Mouse (Mus musculus): ENCODE results near the gene Tcea3.

Gene Tcea3

DNA sequence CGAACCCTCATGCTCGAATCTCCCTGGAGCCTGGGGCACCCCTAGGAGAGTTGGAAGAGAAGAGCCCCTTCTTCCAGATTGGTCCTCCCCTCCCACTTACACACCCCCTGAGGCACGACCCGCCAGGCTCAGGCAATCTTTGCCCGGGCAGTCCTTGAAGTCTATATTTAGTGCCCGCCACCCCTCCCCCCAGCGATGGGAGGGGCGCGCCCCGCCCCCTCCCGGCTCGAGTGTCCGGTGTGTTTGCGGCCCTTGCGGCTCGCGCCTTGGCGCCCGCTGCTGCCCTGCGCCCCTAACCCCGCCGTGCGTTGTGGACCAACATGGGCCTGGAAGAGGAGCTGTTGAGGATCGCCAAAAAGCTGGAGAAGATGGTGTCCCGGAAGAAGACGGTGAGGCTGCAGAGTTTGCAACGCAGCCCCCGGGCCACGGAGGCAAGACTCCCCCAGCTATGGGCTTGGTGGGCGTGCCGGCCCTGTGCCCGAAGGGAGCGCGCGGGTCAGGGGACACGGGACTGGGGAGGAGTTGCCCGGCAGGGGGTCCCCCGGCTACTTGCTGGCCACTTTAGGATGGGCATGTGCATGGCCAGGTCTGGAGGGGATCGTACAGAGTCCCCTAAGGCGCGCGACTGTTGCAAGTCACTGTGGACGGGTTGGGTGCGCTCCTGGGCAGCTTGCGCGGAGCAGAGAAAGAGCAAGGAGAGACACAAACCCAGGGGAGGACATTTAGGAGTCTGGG is at the start of gene Tcea3:
Gene Tcea3, plus strand, starts transcription at position 1 of the 735 bp plus-strand sequence.
- WGBS: under 1% methylated on average over 46 of the region's 46 CpGs

DNA sequence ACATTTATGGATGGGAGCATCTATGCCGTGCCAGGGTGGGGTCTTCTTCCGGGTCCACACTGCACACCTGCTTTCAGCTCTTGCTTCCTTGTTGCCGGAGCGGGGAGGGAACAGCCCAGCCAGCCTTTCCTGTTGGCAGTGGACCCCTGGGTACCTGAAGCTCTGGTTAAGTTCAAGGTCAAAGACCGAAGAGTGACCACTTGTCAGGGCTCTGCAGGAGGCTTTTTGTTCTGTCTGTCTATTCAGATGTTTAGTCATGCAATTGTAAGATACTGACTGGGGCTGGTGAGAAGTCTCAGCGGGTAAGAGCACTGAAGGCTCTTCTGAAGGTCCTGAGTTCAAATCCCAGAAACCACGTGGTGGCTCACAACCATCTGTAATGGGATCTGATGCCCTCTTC is 48.7 kb upstream of the Tcea3 start:
- 83% methylated on average over 7 of the region's 7 CpGs for WGBS

DNA sequence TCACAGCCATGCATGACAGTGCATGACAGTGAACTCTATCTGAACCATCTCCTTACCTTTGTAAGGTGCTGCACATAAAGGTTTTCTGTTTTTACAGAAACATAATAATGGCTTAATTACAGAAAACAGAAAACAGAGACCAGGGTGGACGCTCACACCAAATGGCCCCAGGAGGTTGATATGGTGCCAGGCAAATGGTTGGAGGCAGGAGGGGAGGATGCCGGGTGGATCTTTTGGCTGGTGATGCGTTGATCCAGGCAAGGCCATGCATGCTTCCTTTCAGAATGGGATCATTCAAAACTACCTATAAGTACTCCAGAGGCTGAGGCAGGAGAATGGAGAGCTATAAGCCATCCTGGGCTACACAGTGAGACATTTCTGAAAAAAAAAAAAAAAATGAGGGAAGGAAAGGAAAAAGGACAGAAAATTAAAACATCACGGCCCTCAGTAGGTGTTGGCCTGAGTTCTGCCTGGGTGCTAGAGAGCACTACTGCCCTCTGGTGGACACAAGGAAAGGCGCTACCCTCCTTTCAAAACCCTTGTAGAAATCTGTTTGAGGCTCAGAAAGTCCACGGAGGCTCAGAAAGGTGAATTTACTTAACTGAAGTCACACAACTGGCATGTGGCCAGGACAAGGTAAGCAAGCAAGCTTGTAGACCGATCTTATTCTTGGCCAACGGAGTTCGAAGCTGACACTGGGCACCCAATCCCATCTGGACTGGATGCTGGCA is 47.8 kb upstream of the Tcea3 start:
- WGBS: 33% methylated on average over 9 of the region's 9 CpGs

DNA sequence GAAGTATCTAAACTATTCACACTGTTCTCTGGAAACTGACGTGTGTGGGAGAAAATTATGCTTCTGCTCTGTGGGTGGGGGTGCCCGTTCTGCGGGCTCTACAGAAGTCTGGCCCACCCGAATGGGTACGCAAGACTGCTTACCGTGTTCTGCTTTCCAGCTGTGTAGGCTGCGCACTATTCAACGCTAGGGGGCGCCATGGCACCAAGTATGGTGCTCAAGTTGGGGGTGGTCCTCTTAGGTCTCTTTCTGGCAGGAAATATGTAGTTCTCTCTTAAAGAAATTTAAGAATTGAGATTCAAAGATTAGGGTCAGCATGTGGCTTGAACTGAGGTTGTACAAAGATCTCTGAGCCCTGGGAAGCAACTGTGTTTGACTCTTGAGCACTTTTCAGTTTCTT is 45.0 kb upstream of the Tcea3 start:
- 13% methylated on average over 9 of the region's 9 CpGs for WGBS

DNA sequence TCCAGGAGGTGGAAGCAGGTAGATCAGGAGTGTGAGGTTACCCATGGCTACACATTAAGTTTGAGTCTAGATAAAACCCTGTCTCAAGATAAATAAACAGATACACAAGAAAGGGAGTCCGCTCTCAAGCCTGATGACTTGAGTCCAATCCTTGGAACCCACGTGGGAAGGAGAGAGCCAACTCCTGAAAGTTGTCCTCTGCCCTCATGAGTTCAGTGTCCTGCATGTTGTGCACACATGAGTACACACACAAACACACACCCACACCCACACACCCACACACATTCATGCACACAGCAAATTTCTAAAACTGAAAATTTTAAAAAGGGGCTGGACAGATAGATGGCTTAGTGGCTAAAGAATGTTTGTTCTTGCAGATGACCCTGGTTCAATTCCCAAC is 42.8 kb upstream of the Tcea3 start:
- 83% methylated on average over 2 of the region's 2 CpGs for whole genome bisulfite sequencing

DNA sequence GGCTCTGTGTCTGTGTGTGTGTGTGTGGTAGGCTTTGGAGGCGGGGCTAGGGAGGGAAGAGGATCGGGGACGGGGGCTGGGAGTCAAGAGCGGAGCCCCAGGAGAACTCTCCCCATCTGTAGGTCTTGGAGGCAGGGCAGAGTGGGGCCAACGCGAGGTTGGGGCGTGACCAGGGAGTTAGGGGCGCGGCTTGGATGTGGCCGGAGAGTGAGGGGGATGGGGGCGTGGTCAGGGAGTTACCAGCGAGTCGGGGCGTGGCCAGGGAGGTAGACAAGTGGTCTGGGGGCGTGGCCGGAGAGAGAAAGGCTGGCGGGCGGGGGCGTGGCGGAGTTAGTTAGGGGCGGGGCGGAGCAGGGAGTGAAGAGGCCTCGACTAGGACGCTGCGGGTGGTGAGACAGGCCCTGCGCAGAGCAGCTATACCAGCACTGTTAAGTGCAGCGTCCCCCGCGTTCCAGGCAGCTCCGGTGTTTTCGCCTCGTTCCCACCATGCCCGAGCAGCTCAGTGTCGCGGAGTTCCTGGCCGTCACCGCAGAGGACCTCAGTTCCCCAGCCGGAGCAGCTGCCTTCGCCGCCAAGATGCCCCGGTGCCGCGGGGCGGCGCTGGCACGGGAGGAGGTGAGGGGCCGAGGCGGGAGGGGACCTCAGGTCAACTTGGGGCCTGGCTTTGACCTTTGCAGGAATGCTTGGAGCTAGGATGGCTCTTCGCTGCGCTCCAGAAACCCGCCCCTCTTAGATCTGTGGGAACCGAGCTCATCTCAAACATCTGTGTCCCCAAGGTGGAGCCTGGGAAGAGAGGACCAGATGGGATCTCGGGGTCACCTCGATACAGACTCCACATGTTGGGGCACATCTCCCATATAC is 41.3 kb upstream of the Tcea3 start, which contains the start of gene Asap3:
Gene Asap3, plus strand, starts transcription at position 333 of the 861 bp plus-strand sequence.
- WGBS: 1% methylated on average over 52 of the region's 54 CpGs

DNA sequence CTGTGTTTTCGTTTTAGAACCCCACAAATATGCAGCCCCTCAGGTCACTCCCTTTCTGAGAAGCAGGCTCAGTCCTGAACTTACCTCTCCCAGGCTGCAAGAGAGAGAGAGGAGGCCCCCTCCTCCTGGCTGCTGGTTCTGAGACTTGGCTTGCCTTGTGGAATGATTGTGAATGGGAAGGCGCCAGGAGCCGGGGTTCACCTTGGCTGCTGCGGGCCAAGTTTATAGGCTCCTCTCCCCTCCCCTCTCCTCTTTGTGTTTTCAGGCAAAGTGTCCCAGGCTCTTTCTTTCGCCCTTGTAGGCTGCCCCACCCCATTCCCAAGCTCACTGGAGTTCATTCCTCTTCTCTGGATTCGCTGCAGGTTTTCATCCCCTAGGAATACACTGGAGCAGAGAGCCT is 40.6 kb upstream of the Tcea3 start:
- 25% methylated on average over 6 of the region's 6 CpGs for WGBS

DNA sequence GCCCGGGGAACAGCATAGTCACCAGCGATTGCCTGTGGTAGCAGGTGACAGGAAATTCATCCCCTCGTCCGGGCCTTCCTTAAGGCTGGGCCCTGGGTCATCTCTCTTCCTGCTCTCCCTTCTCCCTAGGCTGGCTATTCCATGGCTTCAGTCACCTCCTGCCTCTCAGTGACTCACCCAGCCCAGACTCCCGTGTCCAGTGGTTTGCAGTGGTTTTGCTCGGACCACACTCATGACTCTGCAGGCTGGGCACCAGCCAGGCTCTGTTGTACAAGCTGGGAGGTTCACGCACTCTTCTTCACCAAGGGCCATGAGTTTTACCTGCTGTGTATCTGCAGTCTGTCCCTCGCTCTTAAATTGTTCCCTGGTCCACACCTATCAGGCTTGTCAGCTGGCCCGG is 36.6 kb upstream of the Tcea3 start:
- WGBS: 79% methylated on average over 9 of the region's 9 CpGs

DNA sequence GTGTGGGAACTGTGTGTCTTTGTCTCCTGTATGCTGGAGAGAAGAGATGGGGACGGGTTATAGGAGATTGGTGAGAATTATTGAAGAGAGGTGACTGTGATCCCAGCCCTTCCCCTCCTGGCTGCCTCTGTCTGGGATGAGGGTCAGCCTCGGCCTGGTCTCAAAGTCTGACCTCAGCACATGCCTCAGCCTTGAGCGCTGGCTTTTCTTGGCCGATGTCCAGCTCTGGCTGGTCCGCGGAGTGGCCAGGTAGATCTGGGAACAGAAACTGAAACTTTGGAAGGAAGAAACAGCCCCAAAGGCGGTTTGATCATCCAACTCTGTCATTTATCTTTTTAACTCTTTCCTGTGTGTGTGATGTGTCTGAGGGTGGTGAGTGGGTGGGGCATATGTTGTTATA is 33.9 kb upstream of the Tcea3 start:
- 52% methylated on average over 7 of the region's 7 CpGs for WGBS

DNA sequence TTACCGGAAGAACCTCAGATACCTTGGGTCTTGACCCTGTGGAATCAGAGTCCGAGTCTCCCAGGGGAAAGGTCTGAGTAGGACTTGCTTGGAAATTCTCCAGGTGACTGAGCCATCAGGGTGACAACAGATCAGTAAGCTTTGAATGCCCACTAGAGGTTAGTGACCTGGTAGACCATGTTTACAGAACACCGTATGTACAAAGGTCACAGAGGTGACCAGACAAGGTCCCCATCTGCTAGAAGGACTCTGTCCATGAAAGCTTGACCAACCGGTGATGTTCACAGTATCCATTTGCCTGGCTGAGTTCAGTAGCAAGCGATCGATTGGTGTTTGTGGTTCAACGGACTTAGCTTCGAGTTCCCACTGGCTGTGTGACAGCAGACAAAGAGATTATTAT is 32.7 kb upstream of the Tcea3 start:
- 87% methylated on average over 8 of the region's 8 CpGs for WGBS

DNA sequence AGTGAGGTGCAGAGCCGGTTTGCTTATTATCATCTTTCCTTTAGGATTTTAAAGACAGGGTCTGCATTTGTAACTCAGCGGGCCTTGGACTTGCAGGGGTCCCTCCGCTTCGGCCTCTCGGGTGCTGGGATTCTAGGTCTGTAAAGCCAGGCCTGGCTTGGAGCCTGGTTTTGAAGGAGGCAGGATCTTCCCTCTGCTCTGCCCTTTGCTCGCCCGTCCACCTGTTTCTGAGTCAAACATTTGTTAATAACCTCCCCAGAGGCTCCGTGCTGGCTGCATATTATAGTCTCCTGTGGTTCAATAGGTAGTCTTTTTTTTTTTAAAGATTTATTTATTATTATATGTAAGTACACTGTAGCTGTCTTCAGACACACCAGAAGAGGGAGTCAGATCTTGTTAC is 32.0 kb upstream of the Tcea3 start:
- 88% methylated on average over 8 of the region's 8 CpGs for WGBS

DNA sequence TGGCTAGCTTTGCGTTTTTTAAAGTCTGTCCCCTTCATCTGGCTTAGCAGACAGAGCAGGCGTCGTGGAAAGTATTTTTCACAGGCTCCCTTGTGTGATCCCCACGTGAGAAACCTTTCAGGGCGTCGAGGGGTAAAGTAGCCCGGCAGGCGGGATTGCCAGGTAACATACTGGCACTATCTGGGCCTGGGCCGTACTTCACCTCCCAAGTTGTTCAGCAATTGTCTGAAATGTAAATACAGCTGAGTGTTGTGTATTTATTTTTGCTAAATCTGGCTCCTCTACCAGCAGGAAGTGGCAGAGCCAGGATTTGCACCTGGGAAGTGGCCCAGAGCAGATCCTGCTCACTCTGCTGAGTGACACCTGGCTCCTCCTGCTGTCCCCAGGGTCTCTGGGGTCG is 30.5 kb upstream of the Tcea3 start:
- WGBS: 73% methylated on average over 10 of the region's 10 CpGs

DNA sequence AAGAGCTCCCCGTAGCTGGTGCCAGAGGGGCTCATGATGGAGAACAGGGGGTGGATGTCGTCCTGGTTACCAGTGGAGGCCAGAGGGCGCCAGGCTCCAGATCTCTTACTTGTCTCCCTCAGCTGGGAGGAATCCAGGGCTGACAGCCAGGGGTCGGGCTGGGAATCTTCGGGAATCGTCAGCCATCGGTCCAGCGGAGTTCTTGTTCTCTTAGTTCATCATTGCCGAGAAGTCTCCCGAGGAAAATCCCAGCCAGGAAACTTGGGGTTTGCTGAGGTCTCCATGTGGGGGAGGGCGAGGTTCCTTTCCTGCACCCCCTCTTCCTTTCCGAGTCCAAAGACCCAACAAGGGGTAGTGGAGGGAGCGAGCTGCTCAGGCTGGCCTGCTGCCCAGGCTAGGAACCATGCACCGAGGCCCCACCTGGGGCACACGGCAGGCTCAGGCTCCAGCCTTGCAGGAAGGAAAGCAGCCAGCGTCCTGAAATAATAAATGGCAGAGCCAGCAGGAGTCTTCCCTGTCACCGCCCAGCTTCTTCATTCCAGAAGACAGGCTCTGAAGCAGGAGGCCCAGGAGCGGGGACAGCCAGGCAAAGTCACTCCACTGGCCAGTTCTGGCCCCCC is 28.8 kb upstream of the Tcea3 start:
- 29% methylated on average over 18 of the region's 18 CpGs for WGBS

DNA sequence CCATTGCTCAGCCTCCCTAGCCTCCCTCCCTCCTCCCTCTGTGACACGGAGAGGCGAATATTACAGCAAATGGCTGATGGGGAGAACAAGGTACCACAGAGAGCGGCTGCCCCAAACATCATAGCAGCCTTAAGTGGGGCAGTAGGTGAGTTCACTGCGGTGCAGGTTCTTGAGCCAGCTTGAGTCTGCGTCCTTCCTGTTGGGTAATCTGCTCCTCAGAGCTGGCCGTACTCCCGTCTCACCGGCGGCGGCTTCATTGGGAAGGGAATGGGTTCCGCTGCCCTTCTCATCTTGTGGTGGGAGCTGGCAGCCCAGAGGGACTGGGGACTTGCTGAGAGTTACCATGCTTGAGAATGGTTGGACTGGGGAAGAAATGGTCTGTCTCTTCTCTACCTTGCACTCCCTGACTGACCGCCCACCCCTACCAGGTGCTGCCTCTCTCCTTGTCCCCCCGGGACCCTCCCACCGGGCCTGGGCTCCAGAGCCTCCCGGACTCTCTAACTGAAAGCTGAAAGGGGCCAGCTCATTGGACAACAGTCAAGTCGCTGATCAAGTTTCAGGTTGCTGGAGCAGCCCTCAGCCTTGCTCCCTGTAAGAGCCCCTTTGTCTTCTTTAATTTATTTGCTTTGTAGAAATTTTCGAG is 27.3 kb upstream of the Tcea3 start:
- 43% methylated on average over 16 of the region's 17 CpGs for WGBS

DNA sequence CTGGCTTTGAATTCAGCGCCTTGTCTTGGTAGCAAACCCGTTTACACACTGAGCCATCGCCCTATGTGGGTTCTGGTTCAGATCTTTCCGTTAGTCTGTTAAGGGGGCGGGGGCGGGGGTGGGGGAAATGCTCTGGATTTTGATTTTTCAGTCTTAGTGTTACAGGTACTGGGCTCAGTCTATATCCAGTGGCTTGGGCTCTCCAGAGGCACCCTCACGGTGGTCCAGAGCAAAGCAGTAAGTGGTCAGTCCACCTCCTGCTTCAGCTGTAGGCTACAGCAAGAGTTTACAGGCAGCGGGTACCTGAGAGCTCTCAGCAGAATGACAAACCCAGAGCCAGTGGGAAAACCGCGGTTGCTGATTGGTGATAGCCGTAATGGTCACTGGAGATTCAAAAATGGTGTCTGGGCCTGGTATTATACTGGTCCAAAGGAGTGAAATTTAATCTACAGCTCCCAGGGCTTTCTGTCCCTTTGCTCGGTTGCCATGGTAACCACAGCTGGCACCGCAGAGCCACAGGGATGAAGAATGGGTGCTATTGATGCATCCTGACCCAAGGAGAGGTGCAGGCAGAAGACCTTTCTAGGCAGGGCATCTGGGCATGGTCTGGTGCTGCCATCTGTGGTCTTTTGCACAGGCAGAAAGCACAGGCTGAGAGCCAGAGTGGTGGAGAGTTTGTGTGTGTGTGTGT is 23.8 kb upstream of the Tcea3 start:
- 66% methylated on average over 13 of the region's 13 CpGs for WGBS

DNA sequence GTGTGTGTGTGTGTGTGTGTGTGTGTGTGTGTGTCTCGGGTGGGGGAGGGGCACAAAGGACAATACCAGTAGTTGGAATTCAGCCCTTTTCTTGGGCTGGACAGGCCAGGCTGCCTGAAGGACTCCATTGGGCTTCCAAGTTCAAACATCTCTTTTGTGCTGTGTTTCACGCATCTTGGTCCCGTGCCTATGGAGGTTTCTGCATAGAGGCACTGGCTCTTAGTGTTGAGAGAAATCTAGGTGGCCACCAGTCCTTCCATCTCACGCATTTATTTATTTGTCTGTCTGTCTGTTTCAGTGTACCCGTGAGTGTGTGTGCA is 23.3 kb upstream of the Tcea3 start:
- WGBS: 63% methylated on average over 5 of the region's 5 CpGs

DNA sequence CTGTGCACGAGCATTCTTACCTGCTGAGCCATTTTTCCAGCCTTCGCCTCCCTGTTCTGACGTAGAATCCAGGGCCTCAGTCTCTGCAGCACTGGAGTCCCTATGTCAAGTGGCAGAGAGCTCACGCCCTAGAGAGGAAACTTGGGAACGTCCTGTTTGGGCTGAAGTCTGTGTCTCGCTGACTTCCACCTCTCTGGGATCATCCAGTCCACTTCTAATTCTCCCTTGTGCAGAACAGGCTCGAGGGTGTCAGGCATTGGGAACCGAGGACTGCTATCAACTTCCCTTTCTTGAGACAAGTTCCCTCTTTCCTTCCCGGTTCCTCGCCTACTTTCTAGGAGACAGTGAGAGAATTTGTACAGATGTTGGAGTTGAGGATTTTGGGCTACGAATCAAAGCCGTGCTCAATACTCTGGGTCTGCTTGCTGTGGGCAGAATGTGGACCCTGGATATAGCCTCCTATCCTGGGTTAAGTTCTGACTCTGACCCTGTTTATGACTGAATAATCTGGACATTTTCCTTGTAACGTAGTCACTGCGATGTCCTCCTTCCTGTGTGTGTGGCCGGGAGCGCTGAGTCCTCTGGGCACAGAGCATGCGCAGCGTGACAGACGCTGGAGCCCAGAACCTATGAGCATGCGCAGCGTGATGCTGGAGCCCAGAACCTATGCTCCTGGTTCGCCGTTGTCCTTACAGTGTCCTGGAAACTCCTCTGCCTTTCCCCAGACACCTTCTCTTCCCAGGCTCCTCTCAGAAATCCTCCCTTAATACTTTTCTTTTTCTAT is 22.7 kb upstream of the Tcea3 start:
- WGBS: 80% methylated on average over 23 of the region's 23 CpGs

DNA sequence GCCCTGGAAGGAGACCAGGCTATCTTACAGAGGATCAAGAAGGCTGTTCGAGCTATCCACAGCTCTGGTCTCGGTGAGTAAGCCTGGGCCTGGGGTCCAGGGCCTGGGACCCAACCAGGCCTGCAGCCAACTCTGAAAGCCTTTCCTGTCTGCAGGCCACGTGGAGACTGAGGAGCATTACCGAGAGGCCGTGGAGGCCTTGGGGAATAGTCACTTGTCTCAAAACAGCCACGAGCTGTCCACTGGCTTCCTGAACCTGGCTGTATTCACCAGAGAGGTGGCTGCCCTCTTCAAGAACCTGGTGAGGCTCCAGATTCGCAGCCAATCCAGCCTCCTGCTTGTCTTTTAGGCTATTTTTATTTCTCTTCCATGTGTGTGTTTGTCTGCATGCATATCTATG is 20.1 kb upstream of the Tcea3 start:
- WGBS: 78% methylated on average over 7 of the region's 7 CpGs

DNA sequence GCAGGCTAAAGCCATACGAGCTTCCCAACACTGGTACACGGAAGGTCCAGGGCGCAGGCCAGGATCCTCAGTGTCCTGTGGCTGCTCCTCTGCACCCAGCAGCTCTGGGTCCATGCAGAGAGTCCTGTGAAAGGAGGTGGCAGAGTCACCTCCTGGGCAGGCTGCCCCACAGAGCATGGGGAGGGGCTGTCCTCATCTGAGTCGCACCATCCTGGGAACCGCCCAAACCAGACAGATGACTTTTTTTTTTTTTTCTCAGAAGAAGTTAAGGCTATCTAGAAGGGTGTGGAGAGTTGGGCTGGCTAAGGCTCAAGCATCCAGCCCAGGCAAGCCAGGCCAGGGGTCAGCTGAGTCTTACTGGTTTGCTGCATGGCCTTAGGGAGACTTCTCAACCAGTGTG is 18.9 kb upstream of the Tcea3 start:
- 94% methylated on average over 5 of the region's 5 CpGs for WGBS

DNA sequence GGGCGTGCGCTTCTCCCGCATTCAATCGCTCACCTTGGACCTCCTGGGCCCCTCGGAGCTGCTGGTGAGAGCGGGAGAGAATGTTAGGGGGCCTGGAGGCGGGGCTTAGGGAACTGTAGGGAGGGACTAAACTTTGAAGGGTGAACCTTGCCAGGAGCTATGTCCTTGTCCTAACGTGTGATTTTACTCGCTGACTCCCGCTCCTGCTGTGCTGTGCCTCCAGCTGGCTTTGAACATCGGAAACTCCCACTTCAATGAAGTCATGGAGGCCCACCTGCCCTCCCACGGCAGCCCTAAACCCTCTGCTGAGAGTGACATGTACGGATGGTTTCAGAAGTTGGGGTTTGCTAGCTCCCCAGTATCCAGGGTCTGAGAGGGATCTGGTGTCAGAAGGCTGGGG is 8.9 kb upstream of the Tcea3 start:
- WGBS: 76% methylated on average over 13 of the region's 13 CpGs
